Mouse (Mus musculus) testis, adult 2 months (tissue): ENCODE results near the gene Acsl6.

Source experiments
- CTCF ChIP-seq: fragments of 200-500 bp; IDR thresholded peaks from 2 replicates; pipeline ENCODE4 v1.5.1; 2012; ENCODE audit warnings: low read depth, mild to moderate bottlenecking, inconsistent platforms, low read length, moderate library complexity; ENCODE audit not compliant: control insufficient read depth, insufficient read depth, insufficient replicate concordance
- POLR2A ChIP-seq: fragments of 200-500 bp; IDR thresholded peaks from 2 replicates; pipeline ENCODE4 v1.6.1; 2012; ENCODE audit warnings: low read depth, mild to moderate bottlenecking, inconsistent platforms, low read length, moderate library complexity; ENCODE audit not compliant: control insufficient read depth

DNA sequence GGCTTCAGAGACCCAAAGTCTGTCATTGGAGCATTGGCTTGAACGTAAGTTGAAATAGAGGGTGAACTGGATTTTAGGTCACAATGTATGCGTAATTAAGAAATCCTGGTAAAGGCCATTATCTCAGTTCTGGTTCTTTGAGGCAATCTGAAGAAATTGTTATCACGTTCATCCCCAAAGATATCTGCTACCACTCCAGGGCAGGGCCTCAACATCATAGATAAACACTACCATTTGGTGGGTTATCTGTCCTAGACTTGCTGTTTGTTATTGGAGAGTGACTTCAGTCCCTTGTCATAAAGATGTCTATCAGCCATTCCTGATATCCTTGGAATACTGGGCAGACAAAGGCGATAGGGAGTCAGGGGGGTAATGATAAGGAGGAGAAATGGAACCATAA, 7.6 kb upstream of the Acsl6 start:
- TF ChIP-seq CTCF (no peak), POLR2A (no peak)
